Mouse (Mus musculus) stomach, embryonic 15.5 days (tissue): ENCODE data around the gene Efhc1. TPM values are rescaled to one million over a fixed set of nuclear protein-coding genes. Genes with fewer than 3 reads are reported as not detected.

Experiments used
- ATAC-seq: fragments of 200-750 bp; cut with Nextera tagmentation; 2 replicates; pipeline ENCODE4 v1.8.0; 2017; ENCODE audit warnings: low read depth, moderate number of reproducible peaks, moderate TSS enrichment; ENCODE audit not compliant: insufficient read depth, low FRiP score
- H3K27ac ChIP-seq: fragments of 300-500 bp; sonication (generic); 2 replicates; pipeline ENCODE4 v1.5.1; 2015; ENCODE audit warnings: mild to moderate bottlenecking, inconsistent platforms
- H3K27me3 ChIP-seq: fragments of 300-500 bp; sonication (generic); replicated peaks from 2 replicates; pipeline ENCODE4 v1.6.1; 2015; ENCODE audit warnings: inconsistent platforms
- H3K36me3 ChIP-seq: fragments of 300-500 bp; sonication (generic); 2 replicates; pipeline ENCODE4 v1.6.1; 2015; ENCODE audit warnings: inconsistent platforms
- H3K4me1 ChIP-seq: fragments of 300-500 bp; sonication (generic); 2 replicates; pipeline ENCODE4 v1.6.1; 2015; ENCODE audit warnings: inconsistent platforms
- H3K4me2 ChIP-seq: fragments of 300-500 bp; sonication (generic); 2 replicates; pipeline ENCODE4 v1.6.1; 2015; ENCODE audit warnings: mild to moderate bottlenecking, inconsistent platforms
- H3K4me3 ChIP-seq: fragments of 300-500 bp; sonication (generic); replicated peaks from 2 replicates; pipeline ENCODE4 v1.5.1; 2015; ENCODE audit warnings: inconsistent platforms
- H3K9ac ChIP-seq: fragments of 300-500 bp; sonication (generic); 2 replicates; pipeline ENCODE4 v1.6.1; 2015; ENCODE audit warnings: inconsistent platforms
- H3K9me3 ChIP-seq: fragments of 300-500 bp; sonication (generic); 2 replicates; pipeline ENCODE4 v1.6.1; 2016; ENCODE audit warnings: inconsistent platforms
- WGBS: fragments of 180-500 bp; shearing (Covaris S2); methylation state at CpG from one replicate; pipeline ENCODE4 v1.1.7; 2015; 5-methylcytosine and 5-hydroxymethylcytosine counted together
- polyA plus RNA-seq: library from polyadenylated mRNA; unstranded; fragments of >200 nt; fragmentation: Nextera tagmentation; extraction: Ambion mirVana; gene quantifications from 2 replicates; pipeline ENCODE4 v1.2.1, GENCODE M21; 2015

Efhc1 gene
- polyA plus RNA-seq, 1 experiment from 2014 or later = 2.5 TPM

GRCm38 (mm10) chr1:21014463-21014862, 63.0 kb downstream of the Efhc1 start:
- ATAC-seq = peak; percentile 90
- H3K27ac ChIP-seq = peak overlapping the region; percentile 51; the same call in 1 of the 2 replicates

GRCm38 (mm10) chr1:21023101-21023500, 71.7 kb downstream of the Efhc1 start:
- no peaks in the 10 kb centered on the region for H3K9me3 ChIP-seq
- no peak overlapping the region for H3K27ac ChIP-seq
- H3K4me2 ChIP-seq = no peak overlapping the region
- no peak for ATAC-seq
- WGBS = 88% methylated on average over 3 of the region's 3 CpGs
- no peaks in the 10 kb centered on the region for H3K36me3 ChIP-seq
- H3K4me3 ChIP-seq = no peak overlapping the region
- no peaks in the 10 kb centered on the region for H3K27me3 ChIP-seq
- no peak overlapping the region for H3K9ac ChIP-seq
- H3K4me1 ChIP-seq = no peaks in the 10 kb centered on the region

More at GRCm38 (mm10) chr1:21014463-21014862, 63.0 kb downstream of the Efhc1 start:
- Histone ChIP-seq H3K9ac (no peak overlapping the region), H3K27me3 (no peaks in the 10 kb centered on the region), H3K4me2 (no peak overlapping the region), H3K9me3 (no peaks in the 10 kb centered on the region), H3K4me3 (no peak overlapping the region), H3K36me3 (0 out of 2 replicates have a peak, but pooled peaks cover 6% of the 10 kb centered on the region), H3K4me1 (0 out of 2 replicates have a peak, but pooled peaks cover 5% of the 10 kb centered on the region)
- 25% methylated on average over 8 of the region's 8 CpGs for WGBS

GRCm38 (mm10) chr1:21025203-21025602, 73.8 kb downstream of the Efhc1 start:
- ATAC-seq = no peak
- H3K36me3 ChIP-seq = no peaks in the 10 kb centered on the region
- H3K27me3 ChIP-seq = no peaks in the 10 kb centered on the region
- no peak overlapping the region for H3K9ac ChIP-seq
- no peaks in the 10 kb centered on the region for H3K9me3 ChIP-seq
- no peak overlapping the region for H3K4me2 ChIP-seq
- 78% methylated on average over 5 of the region's 5 CpGs for WGBS
- H3K4me3 ChIP-seq = no peak overlapping the region
- no peaks in the 10 kb centered on the region for H3K4me1 ChIP-seq
- H3K27ac ChIP-seq = no peak overlapping the region

- H3K4me3 ChIP-seq = no peak overlapping the region
- ATAC-seq = no peak
- H3K36me3 ChIP-seq = no peaks in the 10 kb centered on the region
- no peak overlapping the region for H3K9ac ChIP-seq
- no peaks in the 10 kb centered on the region for H3K4me1 ChIP-seq
- H3K4me2 ChIP-seq = no peak overlapping the region
- no peak overlapping the region for H3K27ac ChIP-seq
- no peaks in the 10 kb centered on the region for H3K27me3 ChIP-seq
- WGBS = 78% methylated on average over 7 of the region's 7 CpGs
- H3K9me3 ChIP-seq = no peaks in the 10 kb centered on the region
These were observed 75.1 kb downstream of the Efhc1 start for GRCm38 (mm10) chr1:21026534-21026933.

- Histone ChIP-seq H3K4me1 (no peaks in the 10 kb centered on the region), H3K9me3 (no peaks in the 10 kb centered on the region), H3K27me3 (no peaks in the 10 kb centered on the region), H3K4me3 (no peak overlapping the region), H3K4me2 (no peak overlapping the region), H3K27ac (no peak overlapping the region), H3K36me3 (no peaks in the 10 kb centered on the region), H3K9ac (no peak overlapping the region)
- 88% methylated on average over 4 of the region's 4 CpGs for WGBS
- ATAC-seq = no peak
These were observed 77.6 kb downstream of the Efhc1 start for GRCm38 (mm10) chr1:21029000-21029399.

- ATAC-seq = no peak
- H3K27ac ChIP-seq = no peak overlapping the region
- no peak overlapping the region for H3K4me3 ChIP-seq
- H3K9me3 ChIP-seq = no peaks in the 10 kb centered on the region
- H3K4me1 ChIP-seq = no peaks in the 10 kb centered on the region
- no peak overlapping the region for H3K9ac ChIP-seq
- H3K36me3 ChIP-seq = no peaks in the 10 kb centered on the region
- no peaks in the 10 kb centered on the region for H3K27me3 ChIP-seq
- H3K4me2 ChIP-seq = no peak overlapping the region
- WGBS = 75% methylated on average over 2 of the region's 2 CpGs
These were observed 80.2 kb downstream of the Efhc1 start for GRCm38 (mm10) chr1:21031650-21032049.

GRCm38 (mm10) chr1:21033065-21033791, 81.8 kb downstream of the Efhc1 start:
- Histone ChIP-seq H3K36me3 (no peaks in the 10 kb centered on the region), H3K4me1 (no peaks in the 10 kb centered on the region), H3K9ac (no peak overlapping the region), H3K9me3 (no peaks in the 10 kb centered on the region), H3K27ac (no peak overlapping the region), H3K27me3 (no peaks in the 10 kb centered on the region), H3K4me2 (no peak overlapping the region), H3K4me3 (no peak overlapping the region)
- 87% methylated on average over 11 of the region's 11 CpGs for WGBS
- ATAC-seq = no peak

GRCm38 (mm10) chr1:21033792-21034119, 82.3 kb downstream of the Efhc1 start:
- ATAC-seq = no peak
- no peak overlapping the region for H3K27ac ChIP-seq
- no peak overlapping the region for H3K4me2 ChIP-seq
- no peaks in the 10 kb centered on the region for H3K9me3 ChIP-seq
- H3K27me3 ChIP-seq = no peaks in the 10 kb centered on the region
- no peak overlapping the region for H3K9ac ChIP-seq
- no peak overlapping the region for H3K4me3 ChIP-seq
- no peaks in the 10 kb centered on the region for H3K36me3 ChIP-seq
- no peaks in the 10 kb centered on the region for H3K4me1 ChIP-seq

- Histone ChIP-seq H3K27ac (no peak overlapping the region), H3K4me2 (no peak overlapping the region), H3K9ac (no peak overlapping the region), H3K27me3 (no peaks in the 10 kb centered on the region), H3K4me3 (no peak overlapping the region), H3K9me3 (no peaks in the 10 kb centered on the region), H3K4me1 (no peaks in the 10 kb centered on the region), H3K36me3 (no peaks in the 10 kb centered on the region)
- ATAC-seq = no peak
- 77% methylated on average over 6 of the region's 6 CpGs for WGBS
These were observed 84.5 kb downstream of the Efhc1 start for GRCm38 (mm10) chr1:21035878-21036277.

- no peaks in the 10 kb centered on the region for H3K36me3 ChIP-seq
- ATAC-seq = no peak
- 82% methylated on average over 6 of the region's 6 CpGs for WGBS
- H3K9me3 ChIP-seq = no peaks in the 10 kb centered on the region
- H3K9ac ChIP-seq = no peak overlapping the region
- no peaks in the 10 kb centered on the region for H3K27me3 ChIP-seq
- H3K27ac ChIP-seq = no peak overlapping the region
- 0 out of 2 replicates have a peak, but pooled peaks cover 3% of the 10 kb centered on the region for H3K4me1 ChIP-seq
- H3K4me2 ChIP-seq = no peak overlapping the region
- no peak overlapping the region for H3K4me3 ChIP-seq
These were observed 86.6 kb downstream of the Efhc1 start for GRCm38 (mm10) chr1:21037881-21038601.

GRCm38 (mm10) chr1:21039564-21039963, 88.1 kb downstream of the Efhc1 start:
- H3K9ac ChIP-seq = no peak overlapping the region
- WGBS = 90% methylated on average over 3 of the region's 3 CpGs

GRCm38 (mm10) chr1:21040173-21040572, 88.7 kb downstream of the Efhc1 start:
- H3K4me3 ChIP-seq = no peak overlapping the region
- H3K4me2 ChIP-seq = no peak overlapping the region
- H3K27me3 ChIP-seq = no peaks in the 10 kb centered on the region
- H3K36me3 ChIP-seq = no peaks in the 10 kb centered on the region
- no peak overlapping the region for H3K27ac ChIP-seq
- WGBS = 82% methylated on average over 7 of the region's 7 CpGs
- ATAC-seq = no peak
- H3K9ac ChIP-seq = no peak overlapping the region
- H3K4me1 ChIP-seq = 0 out of 2 replicates have a peak, but pooled peaks cover 3% of the 10 kb centered on the region
- H3K9me3 ChIP-seq = no peaks in the 10 kb centered on the region

More at GRCm38 (mm10) chr1:21039564-21039963, 88.1 kb downstream of the Efhc1 start:
- H3K4me3 ChIP-seq = no peak overlapping the region
- 0 out of 2 replicates have a peak, but pooled peaks cover 3% of the 10 kb centered on the region for H3K4me1 ChIP-seq
- H3K4me2 ChIP-seq = no peak overlapping the region
- H3K9me3 ChIP-seq = no peaks in the 10 kb centered on the region
- H3K27ac ChIP-seq = no peak overlapping the region
- no peaks in the 10 kb centered on the region for H3K27me3 ChIP-seq
- H3K36me3 ChIP-seq = no peaks in the 10 kb centered on the region
- ATAC-seq = no peak
